Mouse (Mus musculus): ENCODE measurements at regions not wholly inside any gene's neighbourhood (a gene's known extent, or its start where the extent isn't known, plus 50 kb on each side); places are given as distances from the start of the nearest gene placed in this dataset.
"Not testable (repeated sequence)": the region's sequence is repeated elsewhere in the genome, so short reads cannot be mapped to it uniquely, and the experiment has no call there.

- H3K27ac ChIP-seq; intact Hi-C loops (cut with DNase I); DNase-seq; H3K4me3 ChIP-seq: not testable (repeated sequence)
- peak; percentile 11; the same call in 1 of the 2 replicates for TF ChIP-seq CTCF (IDR thresholded peaks at IDR 0.05)
Measured at GRCm38 (mm10) chr12:21680026-21680425, 262.6 kb upstream of the Ywhaq start.

GRCm38 (mm10) chr12:21649381-21649780 is 231.9 kb upstream of the Ywhaq start:
- DNase-seq; H3K4me3 ChIP-seq; intact Hi-C loops (cut with DNase I); H3K27ac ChIP-seq: not testable (repeated sequence)

- not testable (repeated sequence) for H3K27ac ChIP-seq, H3K4me3 ChIP-seq
- intact Hi-C loops (cut with DNase I): loop anchor here (10.0 kb wide), 1 partner anchor 89 kb away; no protein-coding TSS in a partner anchor
- peak; percentile 56 for DNase-seq
- peak; percentile 81 for TF ChIP-seq CTCF (IDR thresholded peaks at IDR 0.05)
Measured at GRCm38 (mm10) chr12:21613781-21614180, 196.3 kb upstream of the Ywhaq start.

- no peak for DNase-seq
- intact Hi-C loops (cut with DNase I): no loop called here
- no peak overlapping the region for H3K27ac ChIP-seq
- no peak for TF ChIP-seq CTCF (IDR thresholded peaks at IDR 0.05)
- H3K4me3 ChIP-seq: no peak overlapping the region
Measured at GRCm38 (mm10) chr12:21568415-21569040, 151.1 kb upstream of the Ywhaq start.

GRCm38 (mm10) chr12:21543962-21544361 is 126.5 kb upstream of the Ywhaq start:
- DNase-seq, H3K4me3 ChIP-seq, H3K27ac ChIP-seq: not testable (repeated sequence)
- intact Hi-C loops (cut with DNase I): loop anchor here (10.0 kb wide), 1 partner anchor 169 kb away; the partner anchor contains the start of gene Adam17

GRCm38 (mm10) chr12:21543153-21543894 is 125.9 kb upstream of the Ywhaq start:
- intact Hi-C loops (cut with DNase I): loop anchor here (10.0 kb wide), 1 partner anchor 169 kb away; the partner anchor contains the start of gene Adam17
- Histone ChIP-seq H3K27ac (peak overlapping the region; percentile 73), H3K4me3 (peak overlapping the region; percentile 82)
- peak; percentile 84 for DNase-seq

GRCm38 (mm10) chr12:21531766-21532165 is 114.3 kb upstream of the Ywhaq start:
- Histone ChIP-seq H3K4me3 (no peak overlapping the region), H3K27ac (no peak overlapping the region)
- TF ChIP-seq CTCF (IDR thresholded peaks at IDR 0.05): no peak
- no peak for DNase-seq
- intact Hi-C loops (cut with DNase I): no loop called here

GRCm38 (mm10) chr12:21529367-21529766 is 111.9 kb upstream of the Ywhaq start:
- not testable (repeated sequence) for H3K4me3 ChIP-seq, H3K27ac ChIP-seq, DNase-seq
- intact Hi-C loops (cut with DNase I): loop anchor here (10.0 kb wide), 1 partner anchor 85 kb away; no protein-coding TSS in a partner anchor

- intact Hi-C loops (cut with DNase I): loop anchor here (10.0 kb wide), 1 partner anchor 87 kb away; no protein-coding TSS in a partner anchor
- not testable (repeated sequence) for DNase-seq, H3K4me3 ChIP-seq, H3K27ac ChIP-seq
Measured at GRCm38 (mm10) chr12:21527336-21527735, 109.9 kb upstream of the Ywhaq start.

- DNase-seq, H3K4me3 ChIP-seq: not testable (repeated sequence)
- intact Hi-C loops (cut with DNase I): loop anchor here (10.0 kb wide), 1 partner anchor 88 kb away; no protein-coding TSS in a partner anchor
Measured at GRCm38 (mm10) chr12:21526906-21527305, 109.5 kb upstream of the Ywhaq start.

GRCm38 (mm10) chr12:21525567-21525966 is 108.1 kb upstream of the Ywhaq start:
- not testable (repeated sequence) for DNase-seq, H3K27ac ChIP-seq, H3K4me3 ChIP-seq
- peak; percentile 67 for TF ChIP-seq CTCF (IDR thresholded peaks at IDR 0.05)
- intact Hi-C loops (cut with DNase I): loop anchor here (10.0 kb wide), 1 partner anchor 89 kb away; no protein-coding TSS in a partner anchor

More at GRCm38 (mm10) chr12:21526906-21527305, 109.5 kb upstream of the Ywhaq start:
- not testable (repeated sequence) for H3K27ac ChIP-seq

GRCm38 (mm10) chr12:21522621-21523020 is 105.2 kb upstream of the Ywhaq start:
- H3K27ac ChIP-seq: no peak overlapping the region
- H3K4me3 ChIP-seq: no peak overlapping the region
- TF ChIP-seq CTCF (IDR thresholded peaks at IDR 0.05): no peak
- intact Hi-C loops (cut with DNase I): loop anchor here (10.0 kb wide), 1 partner anchor 92 kb away; no protein-coding TSS in a partner anchor
- DNase-seq: no peak

- intact Hi-C loops (cut with DNase I): no loop called here
- H3K4me3 ChIP-seq: no peak overlapping the region
- TF ChIP-seq CTCF (IDR thresholded peaks at IDR 0.05): no peak
- DNase-seq: no peak
- H3K27ac ChIP-seq: no peak overlapping the region; the same call in 1 of the 2 replicates
Measured at GRCm38 (mm10) chr12:21519058-21519457, 101.6 kb upstream of the Ywhaq start.
